Mouse (Mus musculus) spleen, postnatal 14 days (tissue): ENCODE results near the gene Mis12.

Experiments used
- DNase-seq, 2 experiments: peaks; one replicate each; pipeline ENCODE4 v3.0.0; 2021 to 2022; ENCODE audit warnings: low spot score in 2 of 2

Gene Mis12

DNA sequence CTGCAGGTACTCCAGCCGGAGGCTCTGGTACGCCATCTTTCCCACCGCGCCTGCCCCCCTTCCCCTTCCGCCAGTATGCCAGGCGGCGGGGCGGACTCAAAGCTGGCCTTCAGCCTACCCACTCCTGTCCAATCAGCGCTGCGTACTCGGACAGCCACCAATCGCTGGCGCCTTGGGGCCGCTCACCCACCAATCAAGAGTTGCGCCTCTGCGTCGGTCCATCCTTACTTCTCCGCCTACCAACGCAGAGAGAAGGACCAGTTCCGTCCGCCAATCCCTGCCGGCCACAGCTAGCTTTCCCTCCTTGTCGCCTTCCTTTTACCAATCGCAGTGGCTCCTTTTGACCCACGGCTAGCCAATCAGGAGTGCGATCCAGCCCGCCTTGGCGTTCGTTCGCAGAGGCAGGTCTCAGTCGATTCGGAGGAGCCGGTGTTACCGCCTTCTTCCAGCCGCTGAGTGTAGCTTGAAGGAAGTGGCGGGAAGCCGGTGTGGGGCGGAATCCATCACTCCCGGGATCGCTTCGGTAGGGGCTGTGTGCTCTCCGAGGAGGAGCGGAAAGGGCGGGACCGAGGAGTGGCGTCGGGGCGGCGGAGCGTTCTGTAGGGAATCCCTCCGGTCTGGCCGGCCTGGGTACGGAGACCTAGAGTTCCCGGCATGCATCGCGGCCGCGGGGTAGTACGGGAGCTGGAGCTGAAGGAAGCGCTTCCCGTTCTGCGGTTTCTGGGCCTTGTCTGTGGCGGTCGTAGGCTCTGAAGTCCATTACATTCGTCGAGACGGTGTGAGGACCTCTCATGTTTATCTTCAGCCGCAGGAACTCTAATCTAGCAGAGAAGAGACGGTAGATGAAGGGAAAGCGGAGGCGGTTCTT, at the start of gene Mis12, which contains the start of gene Derl2:
TSS of gene Mis12 (plus strand) at position 411 of the 868 bp plus-strand sequence.
TSS of gene Derl2 (minus strand) at position 641 of the 868 bp plus-strand sequence.
- DNase-seq: peak; percentile 93 to 94

DNA sequence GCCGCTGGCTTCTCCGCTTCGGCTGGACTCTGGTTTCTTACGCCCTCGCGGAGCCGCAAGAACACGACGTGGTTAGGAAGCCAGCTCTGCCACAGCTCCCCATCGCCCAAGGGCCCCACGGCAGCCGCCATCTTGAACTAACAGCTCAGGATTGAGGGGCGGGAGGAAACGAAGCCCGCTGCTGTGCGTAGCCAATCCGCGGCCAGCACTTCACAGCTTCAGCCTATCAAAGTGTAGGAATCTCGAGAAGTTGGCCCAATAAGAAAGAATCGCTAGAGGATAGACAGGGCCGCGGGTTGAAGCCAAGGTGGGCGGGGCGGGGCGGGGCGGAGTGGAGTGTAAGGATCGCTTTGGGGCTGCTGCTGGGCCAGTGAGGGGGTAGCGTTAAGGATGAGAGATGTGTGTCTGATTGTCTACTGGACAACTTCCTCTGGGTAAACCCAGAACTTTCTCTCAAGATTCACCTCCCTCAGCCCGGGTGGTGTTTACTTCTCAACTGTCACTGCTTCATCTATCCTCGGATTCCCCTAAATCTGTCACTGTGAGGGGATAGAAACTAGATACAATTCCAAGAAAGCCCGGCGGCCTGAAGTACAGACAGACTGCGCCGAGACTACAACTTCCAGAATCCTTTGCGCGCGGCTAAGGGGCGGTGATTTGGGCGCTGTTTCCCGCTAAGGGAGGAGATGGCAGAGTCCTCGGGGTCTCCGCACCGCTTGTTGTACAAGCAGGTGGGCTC, 49.4 kb upstream of the Mis12 start, which contains the start of the genes Nup88 and Rpain:
TSS of gene Nup88 (minus strand) at position 153 of the 739 bp plus-strand sequence.
TSS of gene Rpain (plus strand) at position 393 of the 739 bp plus-strand sequence.
- DNase-seq: peak; percentile 83 to 86

- peak in 1 of 2 experiments; percentile 16 for DNase-seq
Observed at GRCm38 (mm10) chr11:70970560-70971540, 48.6 kb upstream of the Mis12 start.

GRCm38 (mm10) chr11:70972586-70972985, 46.8 kb upstream of the Mis12 start:
- DNase-seq: no peak

DNA sequence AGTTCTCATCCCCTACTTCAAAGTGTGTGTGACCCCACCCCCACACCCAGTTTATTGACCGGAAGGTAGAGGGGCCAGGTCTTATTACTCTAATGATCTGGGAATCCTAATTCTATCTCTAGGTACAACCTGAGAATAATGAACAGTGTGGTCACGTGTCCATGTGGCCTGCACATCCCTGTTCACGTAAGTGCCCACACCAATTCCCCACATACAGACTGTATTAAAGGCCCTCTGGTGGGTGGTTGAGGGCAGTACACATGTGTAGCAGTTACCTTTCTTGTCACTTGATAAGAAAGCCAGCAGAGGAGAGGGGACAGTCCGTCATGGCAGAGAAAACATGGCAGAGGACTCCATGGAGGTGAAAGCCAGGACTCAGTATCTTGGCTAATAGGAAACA, 45.5 kb upstream of the Mis12 start:
- DNase-seq: no peak

DNA sequence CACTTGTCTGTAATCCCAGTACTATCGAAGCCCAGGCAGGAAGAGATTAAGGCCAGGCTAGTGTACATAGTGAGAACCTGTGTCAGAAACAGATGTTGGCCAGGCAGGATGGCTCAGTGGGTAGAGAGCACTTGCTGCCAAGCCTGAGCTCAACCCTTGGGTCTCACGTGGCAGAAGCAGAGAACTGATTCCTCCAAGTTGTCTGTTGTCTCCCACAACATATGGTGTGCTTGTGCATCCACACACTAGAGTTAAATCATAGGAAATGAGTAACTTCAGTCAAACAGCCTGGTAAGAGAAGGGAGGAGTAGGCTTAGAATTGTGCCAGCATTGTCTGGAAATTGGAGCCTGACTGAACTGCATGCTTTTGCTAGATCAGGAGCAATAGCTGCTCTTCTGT, 44.2 kb upstream of the Mis12 start:
- DNase-seq: no peak

GRCm38 (mm10) chr11:70977293-70977692, 42.1 kb upstream of the Mis12 start:
- no peak for DNase-seq

GRCm38 (mm10) chr11:70980232-70980631, 39.2 kb upstream of the Mis12 start:
- DNase-seq: no peak

DNA sequence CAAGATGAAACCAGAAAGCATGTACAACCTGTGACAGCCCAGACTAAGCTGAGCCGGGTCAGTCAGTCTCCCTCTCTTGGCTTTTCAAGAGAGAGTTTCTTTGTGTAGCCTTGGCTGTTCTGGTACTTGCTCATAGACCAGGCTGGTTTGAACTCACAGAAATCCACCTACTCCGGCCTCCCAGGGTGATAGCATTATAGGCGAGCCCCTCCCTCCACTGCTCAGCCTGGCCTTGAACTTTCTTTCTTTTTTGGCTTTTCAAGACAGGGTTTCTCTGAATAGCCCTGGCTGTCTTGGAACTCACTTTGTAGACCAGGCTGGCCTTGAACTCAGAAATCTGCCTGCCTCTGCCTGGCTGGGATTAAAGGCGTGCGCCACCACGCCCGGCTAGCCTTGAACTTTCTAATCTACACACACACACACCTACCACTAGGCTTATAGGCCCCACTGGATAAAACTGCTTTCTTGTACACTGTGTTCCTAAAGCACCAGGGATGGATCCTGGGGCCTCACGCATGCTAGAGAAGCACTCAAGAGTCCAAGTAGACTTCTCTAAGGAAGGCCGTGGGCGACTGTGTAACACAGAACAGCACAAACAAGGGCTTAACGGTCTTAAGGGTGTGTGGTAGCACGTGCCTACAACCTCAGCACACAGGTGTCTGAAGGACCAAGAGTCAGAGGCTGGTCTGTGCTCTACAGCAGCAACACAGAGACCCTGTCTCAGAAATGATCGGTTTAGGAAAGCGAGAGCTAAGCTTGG, 38.5 kb upstream of the Mis12 start:
- no peak for DNase-seq

DNA sequence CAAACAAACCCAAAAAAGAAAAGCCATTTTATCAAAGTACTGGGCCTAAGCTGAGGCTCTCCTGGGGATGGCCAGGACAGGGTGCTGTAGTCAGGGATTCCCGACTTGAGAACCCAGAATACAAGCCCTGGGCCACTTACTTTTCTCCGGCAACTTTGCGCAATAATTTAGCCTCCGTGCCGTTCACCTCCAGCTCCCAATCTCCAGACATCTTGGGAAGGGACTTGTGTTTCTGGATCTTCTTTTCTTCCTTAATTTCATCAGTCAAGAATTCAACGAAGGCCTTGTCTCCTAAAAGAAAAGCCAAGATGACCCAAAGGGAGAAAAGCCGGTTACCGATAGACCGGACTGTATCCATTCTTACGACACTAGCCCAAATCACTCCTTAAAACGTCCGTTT, 37.4 kb upstream of the Mis12 start:
- DNase-seq: no peak

DNA sequence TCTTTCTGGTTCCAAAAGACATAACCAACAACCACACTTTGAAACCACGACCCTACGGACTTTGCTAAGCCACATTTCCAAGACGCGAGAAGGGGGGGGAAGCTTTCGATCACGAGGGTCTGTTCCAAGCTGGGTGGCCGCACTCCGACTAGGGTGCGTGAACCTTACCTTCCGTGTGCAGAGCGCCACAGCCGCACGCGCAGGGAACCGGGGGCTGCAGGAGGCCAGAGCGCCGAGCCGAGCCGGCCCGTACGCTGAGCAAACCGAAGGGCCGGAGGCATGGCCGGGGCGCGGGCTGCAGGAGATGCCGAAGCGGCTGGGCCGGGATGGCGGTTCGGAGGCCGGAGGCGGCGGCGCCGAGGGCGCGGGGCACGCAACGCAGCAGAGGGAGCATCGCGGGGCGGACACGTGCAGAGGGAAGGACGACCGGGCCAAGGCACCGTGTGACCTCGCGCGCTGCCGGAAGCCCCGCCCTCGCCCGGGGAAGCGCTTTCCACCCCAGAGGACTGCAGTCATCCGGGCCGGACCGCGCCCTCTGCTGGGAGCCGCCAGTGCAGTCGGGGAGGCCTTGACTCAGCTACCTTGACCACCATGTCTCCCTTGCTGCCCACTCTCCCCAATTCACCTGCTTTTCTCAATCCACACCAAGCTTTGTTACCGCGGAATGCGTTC, 36.7 kb upstream of the Mis12 start, which contains the start of gene C1qbp:
TSS of gene C1qbp (minus strand) at position 470 of the 672 bp plus-strand sequence.
- peak; percentile 88 to 95 for DNase-seq

- DNase-seq: no peak
Observed at GRCm38 (mm10) chr11:71001167-71001566, 18.2 kb upstream of the Mis12 start.

DNA sequence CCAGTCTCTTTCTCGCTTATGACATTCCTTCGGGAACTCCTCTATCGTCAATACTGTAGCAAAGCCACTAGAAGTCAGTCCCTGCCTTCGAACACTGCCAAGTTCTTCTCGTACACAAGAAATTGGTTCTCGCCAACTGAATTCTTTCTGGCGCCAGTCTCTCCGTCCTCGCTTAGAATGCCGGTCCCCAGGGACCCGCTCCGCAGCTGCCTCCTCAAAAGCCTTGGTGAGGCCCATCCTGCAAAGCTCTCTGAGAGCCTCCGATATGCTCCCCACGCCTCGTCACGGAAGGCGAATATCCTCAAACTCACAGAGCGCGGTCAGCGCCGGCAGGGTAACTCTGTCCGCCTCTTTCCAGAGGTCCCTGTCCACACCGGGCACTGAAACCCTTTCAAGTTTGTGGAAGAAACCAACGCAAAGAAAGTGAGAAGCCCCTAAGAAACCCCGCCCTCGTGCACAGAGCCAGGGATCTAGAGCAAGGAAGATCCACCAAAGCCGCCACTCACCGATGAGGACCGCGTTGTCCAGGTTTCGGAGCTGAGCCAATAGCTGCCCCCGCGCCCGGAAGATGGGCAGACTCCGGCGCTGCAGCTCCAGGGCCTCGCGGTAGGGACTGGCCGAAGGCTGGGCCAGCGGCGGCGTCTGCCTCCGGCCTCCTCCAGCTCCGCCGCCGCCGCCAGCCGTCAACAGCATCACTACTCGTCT, 15.6 kb upstream of the Mis12 start:
- no peak for DNase-seq

DNA sequence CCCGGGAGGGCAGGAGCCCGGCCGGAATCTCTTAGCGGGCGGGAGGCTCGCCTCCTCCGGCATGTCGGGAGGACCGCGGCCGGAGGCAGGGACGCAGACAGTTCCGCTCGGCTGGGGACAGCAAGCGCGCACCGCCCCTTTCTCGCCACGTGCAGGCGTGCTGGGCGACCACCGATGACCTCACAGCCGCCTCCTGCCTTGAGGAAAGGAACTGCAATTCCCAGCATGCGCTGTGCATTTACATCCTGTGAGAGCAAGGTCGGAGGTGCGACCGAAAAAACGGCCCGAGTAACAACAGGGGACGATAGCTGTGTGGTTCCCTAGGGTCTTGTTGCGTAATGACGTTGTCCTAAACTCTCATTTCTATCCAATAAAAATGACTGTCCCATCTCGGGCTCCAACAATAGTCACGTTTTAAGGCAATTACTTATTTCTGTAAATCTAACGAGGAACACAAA, 15.1 kb upstream of the Mis12 start, which contains the start of gene Dhx33:
TSS of gene Dhx33 (minus strand) at position 122 of the 458 bp plus-strand sequence.
- DNase-seq: peak; percentile 88 to 91

DNA sequence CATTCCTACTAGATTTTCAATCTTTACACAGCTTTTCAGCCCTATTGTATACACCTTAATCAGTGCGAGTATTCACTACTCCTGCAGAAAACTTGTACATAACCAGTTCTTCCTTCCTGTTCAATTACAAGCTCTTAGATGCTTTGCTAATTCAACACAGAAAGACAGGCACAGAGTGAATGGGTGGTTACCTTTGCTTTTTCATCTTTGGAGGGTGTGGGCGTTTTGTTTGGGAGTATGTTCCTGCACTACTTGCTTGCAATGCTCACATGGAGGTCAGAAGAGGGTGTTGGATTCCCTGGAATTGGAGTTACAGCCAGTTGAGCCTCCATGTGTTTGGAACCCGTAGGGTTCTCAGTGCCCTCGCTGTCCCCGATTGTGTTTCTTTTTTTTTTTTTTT, 14.4 kb upstream of the Mis12 start:
- no peak for DNase-seq

GRCm38 (mm10) chr11:71007026-71007425, 12.4 kb upstream of the Mis12 start:
- DNase-seq: no peak

DNA sequence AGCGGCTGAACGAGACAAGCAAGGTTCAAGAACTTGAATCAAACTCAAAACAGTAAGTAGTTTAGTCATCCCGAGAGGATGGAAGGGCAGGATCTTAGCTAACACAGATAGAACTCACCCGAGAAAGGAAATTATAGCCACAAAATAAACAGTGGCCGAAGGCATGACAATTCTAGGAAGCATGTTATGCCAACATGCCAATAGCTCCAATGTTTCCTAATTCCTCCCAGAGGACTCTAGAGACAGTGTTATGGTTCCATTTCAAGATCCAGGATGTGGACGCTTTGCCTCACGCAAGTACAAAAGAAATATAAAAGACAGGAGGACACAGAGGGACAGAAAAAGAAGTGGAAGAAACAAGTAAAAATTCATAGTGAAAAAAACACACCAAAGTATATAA, 11.6 kb upstream of the Mis12 start:
- DNase-seq: no peak

GRCm38 (mm10) chr11:71008321-71008720, 11.1 kb upstream of the Mis12 start:
- no peak for DNase-seq

- no peak for DNase-seq
Observed at GRCm38 (mm10) chr11:71012743-71013142, 6.7 kb upstream of the Mis12 start.
